Mouse (Mus musculus) myocyte (in vitro differentiated cells): ENCODE measurements at regions not wholly inside any gene's neighbourhood (a gene's known extent, or its start where the extent isn't known, plus 50 kb on each side); places are given as distances from the start of the nearest gene placed in this dataset.

Experiments used
- H3K27me3 ChIP-seq: one replicate; pipeline ENCODE4 v1.6.1; 2011; ENCODE audit not compliant: control insufficient read depth, insufficient read depth, insufficient read length
- H3K36me3 ChIP-seq: one replicate; pipeline ENCODE4 v1.6.1; 2011; ENCODE audit not compliant: control insufficient read depth, insufficient read depth
- H3K4me2 ChIP-seq: one replicate; pipeline ENCODE4 v1.6.1; 2011; ENCODE audit warnings: low read depth, control low read depth
- H3K4me3 ChIP-seq: one replicate; pipeline ENCODE4 v1.5.1; 2011; ENCODE audit warnings: mild to moderate bottlenecking, control low read depth, moderate library complexity
- H3K79me2 ChIP-seq: one replicate; pipeline ENCODE4 v1.6.1; 2011; ENCODE audit not compliant: control insufficient read depth, insufficient read depth
- H3ac ChIP-seq: one replicate; pipeline ENCODE4 v1.6.1; 2011; ENCODE audit not compliant: control insufficient read depth, insufficient read length
- CEBPB ChIP-seq: IDR thresholded peaks from 2 replicates; pipeline ENCODE4 v1.6.1; 2011; ENCODE audit warnings: mild to moderate bottlenecking, moderate library complexity; ENCODE audit not compliant: poor library complexity, insufficient read depth, severe bottlenecking
- E2F4 ChIP-seq: IDR thresholded peaks from one replicate; pipeline ENCODE4 v1.6.1; 2011; ENCODE audit warnings: mild to moderate bottlenecking, control low read depth, moderate library complexity; ENCODE audit not compliant: insufficient read depth
- MAX ChIP-seq: IDR thresholded peaks from one replicate; pipeline ENCODE4 v1.6.1; 2011; ENCODE audit warnings: low read depth, mild to moderate bottlenecking, control low read depth
- MYOD1 ChIP-seq, 3 experiments: IDR thresholded peaks; one replicate each; pipeline ENCODE4 v1.6.1; 2011; ENCODE audit warnings: control low read depth in 2 of 3, low read depth in 2 of 3, mild to moderate bottlenecking in 2 of 3, moderate library complexity in 1 of 3; ENCODE audit not compliant: insufficient read length in 2 of 3, control insufficient read depth in 1 of 3
- MYOG ChIP-seq, 3 experiments: IDR thresholded peaks; one replicate each; pipeline ENCODE4 v1.6.1; 2011; ENCODE audit warnings: control low read depth in 2 of 3, low read depth in 2 of 3, mild to moderate bottlenecking in 2 of 3; ENCODE audit not compliant: insufficient read length in 2 of 3, control insufficient read depth in 1 of 3, insufficient read depth in 1 of 3
- POLR2A ChIP-seq: IDR thresholded peaks from one replicate; pipeline ENCODE4 v1.6.1; 2011; ENCODE audit warnings: low read depth, mild to moderate bottlenecking, control low read depth, moderate library complexity; ENCODE audit not compliant: insufficient read length
- POLR2AphosphoS2 ChIP-seq: IDR thresholded peaks from one replicate; pipeline ENCODE4 v1.6.1; 2011; ENCODE audit warnings: low read depth, control low read depth; ENCODE audit not compliant: insufficient read length
- REST ChIP-seq: IDR thresholded peaks from one replicate; pipeline ENCODE4 v1.6.1; 2011; ENCODE audit warnings: mild to moderate bottlenecking, control low read depth, moderate library complexity; ENCODE audit not compliant: insufficient read depth, insufficient read length
- SRF ChIP-seq: IDR thresholded peaks from one replicate; pipeline ENCODE4 v1.6.1; 2011; ENCODE audit warnings: low read depth; ENCODE audit not compliant: control insufficient read depth, insufficient read length
- TCF12 ChIP-seq: IDR thresholded peaks from one replicate; pipeline ENCODE4 v1.6.1; 2011; ENCODE audit warnings: mild to moderate bottlenecking, control low read depth; ENCODE audit not compliant: poor library complexity, insufficient read depth, severe bottlenecking
- TCF3 ChIP-seq: IDR thresholded peaks from one replicate; pipeline ENCODE4 v1.6.1; 2011; ENCODE audit warnings: low read depth, control low read depth; ENCODE audit not compliant: insufficient read length
- USF1 ChIP-seq: IDR thresholded peaks from one replicate; pipeline ENCODE4 v1.6.1; 2011; ENCODE audit warnings: low read depth, mild to moderate bottlenecking, control low read depth, moderate library complexity

- Histone ChIP-seq H3ac (no peak overlapping the region), H3K27me3 (no peaks in the 10 kb centered on the region), H3K79me2 (no peaks in the 10 kb centered on the region), H3K36me3 (no peaks in the 10 kb centered on the region), H3K4me3 (no peak overlapping the region), H3K4me2 (no peak overlapping the region)
- TF ChIP-seq TCF12 (no peak), CEBPB (no peak)
Observed at GRCm38 (mm10) chr13:102637059-102637458, 56.3 kb upstream of the Cd180 start.

GRCm38 (mm10) chr13:102639651-102640050, 53.7 kb upstream of the Cd180 start:
- H3K27me3 ChIP-seq, result no peaks in the 10 kb centered on the region
- no peaks in the 10 kb centered on the region for H3K79me2 ChIP-seq
- no peak overlapping the region for H3K4me3 ChIP-seq
- H3K4me2 ChIP-seq, result no peak overlapping the region
- TF ChIP-seq MYOD1 (IDR thresholded peaks at IDR 0.05; ENCODE audit: control insufficient read depth in 1 of 3, insufficient read length in 2 of 3, low read depth in 2 of 3) (no peak), TCF12 (no peak), REST (no peak), TCF3 (no peak), MAX (no peak), E2F4 (no peak), MYOG (IDR thresholded peaks at IDR 0.05; ENCODE audit: control insufficient read depth in 1 of 3, insufficient read depth in 1 of 3, insufficient read length in 2 of 3, low read depth in 2 of 3) (no peak), SRF (no peak), USF1 (no peak), POLR2A (no peak), POLR2AphosphoS2 (no peak), CEBPB (no peak)
- no peak overlapping the region for H3ac ChIP-seq
- no peaks in the 10 kb centered on the region for H3K36me3 ChIP-seq

- TF ChIP-seq SRF, result no peak
- no peak for TF ChIP-seq E2F4
- TF ChIP-seq REST, result no peak
- no peak for TF ChIP-seq CEBPB
- no peak for TF ChIP-seq POLR2A
- no peak for TF ChIP-seq TCF12
- no peak for TF ChIP-seq USF1
- TF ChIP-seq POLR2AphosphoS2, result no peak
- no peak for TF ChIP-seq MYOG (IDR thresholded peaks at IDR 0.05; ENCODE audit: control insufficient read depth in 1 of 3, insufficient read depth in 1 of 3, insufficient read length in 2 of 3, low read depth in 2 of 3)
- no peak for TF ChIP-seq MYOD1 (IDR thresholded peaks at IDR 0.05; ENCODE audit: control insufficient read depth in 1 of 3, insufficient read length in 2 of 3, low read depth in 2 of 3)
- TF ChIP-seq MAX, result no peak
- TF ChIP-seq TCF3, result no peak
- no peak overlapping the region for H3ac ChIP-seq
- H3K4me2 ChIP-seq, result no peak overlapping the region
- H3K79me2 ChIP-seq, result no peaks in the 10 kb centered on the region
- no peaks in the 10 kb centered on the region for H3K27me3 ChIP-seq
- no peaks in the 10 kb centered on the region for H3K36me3 ChIP-seq
- H3K4me3 ChIP-seq, result no peak overlapping the region
Observed at GRCm38 (mm10) chr13:102640171-102640570, 53.2 kb upstream of the Cd180 start.
